16 mouse cellular contexts compared by ENCODE assay signal in the genomic region with DNA sequence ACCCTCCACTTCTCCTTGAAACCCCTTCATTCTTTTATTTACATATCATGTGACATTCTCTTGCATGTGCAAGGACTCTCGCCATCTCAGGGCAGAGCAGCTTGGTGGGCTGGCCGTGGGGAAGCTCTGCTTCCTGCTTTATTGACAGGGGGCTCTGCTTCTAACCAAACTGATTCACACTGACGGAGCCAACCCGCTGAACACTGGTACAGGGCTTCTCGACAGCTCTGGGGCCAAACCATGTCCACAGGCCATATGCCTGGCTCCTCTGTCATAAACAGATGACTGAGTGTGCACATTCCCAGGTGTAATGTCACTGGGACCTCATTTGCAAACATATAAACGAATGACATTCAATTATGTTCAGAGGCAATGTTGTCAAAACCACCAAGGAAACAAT.
DNase-seq lines count a peak whose midpoint lies in the region; ATAC-seq lines count a peak whose summit lies in the region.
"Had no signal": no experiment of that assay in that cellular context is flagged by ENCODE, and none has a peak within 500 bp of the region (broad histone marks: within the 10 kb centered on the region; RNA-seq: fewer than 3 reads in every experiment).

No protein-coding gene starts in this region.

- H3K4me3 ChIP-seq in hindbrain, embryonic 11.5 days (ENCODE audit: low read depth, low read length): no peak overlapping the region
- H3K4me3 ChIP-seq in hindbrain, embryonic 10.5 days: no peak overlapping the region
- no peak overlapping the region for H3K4me3 ChIP-seq in embryonic facial prominence, embryonic 10.5 days
- no peak overlapping the region for H3K4me3 ChIP-seq in embryonic facial prominence, embryonic 13.5 days
- no peak overlapping the region for H3K4me3 ChIP-seq in midbrain, embryonic 13.5 days (replicated peaks)
- H3K4me3 ChIP-seq: heart, embryonic 12.5 days; intestine, embryonic 15.5 days; kidney, embryonic 15.5 days; neural tube, embryonic 15.5 days had no signal

- 52% methylated on average over 6 of the region's 6 CpGs for WGBS in hindbrain, embryonic 11.5 days
- WGBS in hindbrain, embryonic 10.5 days: 52% methylated on average over 6 of the region's 6 CpGs
- 65% methylated on average over 6 of the region's 6 CpGs for WGBS in embryonic facial prominence, embryonic 10.5 days
- 51% methylated on average over 6 of the region's 6 CpGs for WGBS in embryonic facial prominence, embryonic 13.5 days
- 51% methylated on average over 6 of the region's 6 CpGs for WGBS in midbrain, embryonic 13.5 days

- no peak overlapping the region for H3K4me2 ChIP-seq in hindbrain, embryonic 11.5 days (replicated peaks; ENCODE audit: low read depth, low read length)
- H3K4me2 ChIP-seq in embryonic facial prominence, embryonic 13.5 days: no peak overlapping the region
- no peak overlapping the region for H3K4me2 ChIP-seq in midbrain, embryonic 13.5 days (replicated peaks)
- H3K4me2 ChIP-seq: heart, embryonic 12.5 days; intestine, embryonic 15.5 days; kidney, embryonic 15.5 days; neural tube, embryonic 15.5 days had no signal

- no peak overlapping the region for H3K9ac ChIP-seq in hindbrain, embryonic 11.5 days (ENCODE audit: low read depth, low read length)
- H3K9ac ChIP-seq in embryonic facial prominence, embryonic 13.5 days: no peak overlapping the region
- H3K9ac ChIP-seq in midbrain, embryonic 13.5 days (replicated peaks): no peak overlapping the region
- H3K9ac ChIP-seq: heart, embryonic 12.5 days; intestine, embryonic 15.5 days; kidney, embryonic 15.5 days; neural tube, embryonic 15.5 days had no signal

- H3K36me3 ChIP-seq in hindbrain, embryonic 11.5 days (ENCODE audit: control insufficient read depth, insufficient read depth, low read length): no peaks in the 10 kb centered on the region
- no peaks in the 10 kb centered on the region for H3K36me3 ChIP-seq in hindbrain, embryonic 10.5 days
- H3K36me3 ChIP-seq in embryonic facial prominence, embryonic 10.5 days (replicated peaks): no peaks in the 10 kb centered on the region
- no peaks in the 10 kb centered on the region for H3K36me3 ChIP-seq in embryonic facial prominence, embryonic 13.5 days
- H3K36me3 ChIP-seq in midbrain, embryonic 13.5 days: no peaks in the 10 kb centered on the region
- H3K36me3 ChIP-seq: heart, embryonic 12.5 days; intestine, embryonic 15.5 days; kidney, embryonic 15.5 days; neural tube, embryonic 15.5 days had no signal

- H3K27ac ChIP-seq in hindbrain, embryonic 11.5 days (ENCODE audit: low read depth, low read length): no peak overlapping the region
- no peak overlapping the region; the same call in 1 of the 2 replicates for H3K27ac ChIP-seq in hindbrain, embryonic 10.5 days
- H3K27ac ChIP-seq in embryonic facial prominence, embryonic 10.5 days (replicated peaks): no peak overlapping the region
- H3K27ac ChIP-seq in embryonic facial prominence, embryonic 13.5 days: 0 out of 2 replicates have a peak overlapping the region, but pooled peaks have one; percentile 40
- no peak overlapping the region for H3K27ac ChIP-seq in midbrain, embryonic 13.5 days
- H3K27ac ChIP-seq: intestine, embryonic 15.5 days; kidney, embryonic 15.5 days; neural tube, embryonic 15.5 days had no signal

- H3K9me3 ChIP-seq in hindbrain, embryonic 11.5 days (ENCODE audit: control insufficient read depth, low read length): no peaks in the 10 kb centered on the region
- no peaks in the 10 kb centered on the region for H3K9me3 ChIP-seq in hindbrain, embryonic 10.5 days
- no peaks in the 10 kb centered on the region for H3K9me3 ChIP-seq in embryonic facial prominence, embryonic 10.5 days
- H3K9me3 ChIP-seq in embryonic facial prominence, embryonic 13.5 days: no peaks in the 10 kb centered on the region
- H3K9me3 ChIP-seq in midbrain, embryonic 13.5 days: no peaks in the 10 kb centered on the region
- H3K9me3 ChIP-seq: heart, embryonic 12.5 days; intestine, embryonic 15.5 days; kidney, embryonic 15.5 days; neural tube, embryonic 15.5 days had no signal

- ATAC-seq in hindbrain, embryonic 11.5 days (ENCODE audit: low FRiP score): peak; percentile 43; the same call in 1 of the 2 replicates
- no peak for ATAC-seq in embryonic facial prominence, embryonic 13.5 days (ENCODE audit: insufficient number of reproducible peaks, insufficient read depth, low FRiP score, low TSS enrichment, low read depth)
- ATAC-seq in midbrain, embryonic 13.5 days: peak; percentile 81
- ATAC-seq: intestine, embryonic 15.5 days; Patski had no signal

- no peaks in the 10 kb centered on the region for H3K4me1 ChIP-seq in hindbrain, embryonic 11.5 days (replicated peaks; ENCODE audit: control insufficient read depth, insufficient read depth, low read length)
- no peaks in the 10 kb centered on the region for H3K4me1 ChIP-seq in hindbrain, embryonic 10.5 days (replicated peaks)
- 0 out of 2 replicates have a peak, but pooled peaks cover 4% of the 10 kb centered on the region for H3K4me1 ChIP-seq in embryonic facial prominence, embryonic 10.5 days
- H3K4me1 ChIP-seq in embryonic facial prominence, embryonic 13.5 days: 0 out of 2 replicates have a peak, but pooled peaks cover 6% of the 10 kb centered on the region
- H3K4me1 ChIP-seq in midbrain, embryonic 13.5 days (replicated peaks): peaks cover 7% of the 10 kb centered on the region; the same call in 1 of the 2 replicates
- H3K4me1 ChIP-seq: heart, embryonic 12.5 days; kidney, embryonic 15.5 days had no signal

- H3K27me3 ChIP-seq in hindbrain, embryonic 11.5 days (ENCODE audit: control insufficient read depth, insufficient read depth, low read length): no peaks in the 10 kb centered on the region
- no peaks in the 10 kb centered on the region for H3K27me3 ChIP-seq in hindbrain, embryonic 10.5 days (ENCODE audit: insufficient read depth, poor library complexity, severe bottlenecking)
- no peaks in the 10 kb centered on the region for H3K27me3 ChIP-seq in embryonic facial prominence, embryonic 10.5 days (replicated peaks; ENCODE audit: low read depth, poor library complexity, severe bottlenecking)
- no peaks in the 10 kb centered on the region for H3K27me3 ChIP-seq in embryonic facial prominence, embryonic 13.5 days
- no peaks in the 10 kb centered on the region for H3K27me3 ChIP-seq in midbrain, embryonic 13.5 days
- H3K27me3 ChIP-seq: heart, embryonic 12.5 days; intestine, embryonic 15.5 days; kidney, embryonic 15.5 days; neural tube, embryonic 15.5 days had no signal

- DNase-seq in hindbrain, embryonic 11.5 days (ENCODE audit: low spot score): peak; percentile 14
- no peak for DNase-seq in hindbrain, embryonic 10.5 days (ENCODE audit: low spot score)
- DNase-seq in embryonic facial prominence, embryonic 10.5 days (ENCODE audit: low spot score): peak; percentile 48
- no peak for DNase-seq in heart, adult 11 months
- no peak for DNase-seq in right cerebral cortex, postnatal 25 days
- DNase-seq: adrenal gland, postnatal 25 days; cerebellum, adult 9-10 months; layer of hippocampus, postnatal 36 days; lung, adult 2 months had no signal

Comparison
In these comparisons a context has a peak if more than half of its experiments do, and no peak if none do; other contexts are left out.
1. DNase-seq: peak in hindbrain, embryonic 11.5 days (single experiment) and embryonic facial prominence, embryonic 10.5 days (single experiment); none in hindbrain, embryonic 10.5 days (single experiment), heart, adult 11 months (single experiment) and right cerebral cortex, postnatal 25 days (single experiment).